Mouse (Mus musculus) heart, postnatal 36 days (tissue): ENCODE measurements around the gene Bloc1s4. TPM values are rescaled to one million over a fixed set of nuclear protein-coding genes. Genes with fewer than 3 reads are reported as not detected.

Source experiments
- DNase-seq, 2 experiments: peaks; one replicate each; pipeline ENCODE4 v3.0.0; 2021 to 2022
- intact Hi-C: fragments of 180-260 bp; cut with DNase I; formaldehyde crosslinking; loops from one replicate; pipeline ENCODE4 v1.15.1; 2025
- total RNA-seq, 2 experiments: library from RNA; stranded (reverse); gene quantifications; 2 replicates each; pipeline ENCODE4 v1.2.3; 2021

Bloc1s4 gene
- total RNA-seq, 2 experiments from 2014 or later: 10.3 to 14.2 TPM

DNA sequence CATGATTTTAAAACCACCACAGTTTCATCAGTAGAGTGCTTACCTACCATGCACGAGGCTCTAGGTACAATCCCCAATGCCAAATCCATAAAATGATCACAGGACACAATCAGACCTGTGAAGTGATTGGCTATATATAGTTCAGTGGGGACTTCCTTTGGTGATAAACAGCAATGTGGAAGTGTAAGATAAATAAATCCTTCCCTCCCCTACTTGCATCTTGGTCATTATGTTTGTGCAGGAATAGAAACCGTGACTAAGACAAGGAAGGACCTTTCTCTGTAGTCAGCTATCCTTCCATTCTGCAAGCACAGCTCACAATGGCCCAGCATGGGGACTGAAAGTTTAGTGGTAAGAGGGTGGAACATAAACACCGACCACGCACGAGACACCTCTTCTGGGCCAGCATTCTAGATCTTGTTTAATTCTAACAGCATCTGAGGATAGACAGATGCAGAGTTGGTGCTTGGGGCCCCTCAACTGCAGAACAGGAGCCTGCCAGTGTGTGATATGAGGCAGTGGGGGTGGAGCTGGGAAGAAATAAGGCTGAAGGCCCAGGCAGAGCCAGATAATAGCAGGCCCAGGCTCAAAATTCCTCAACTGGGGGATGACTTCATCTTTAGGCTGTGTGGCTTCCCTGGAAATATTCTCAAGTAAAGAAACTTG is 27.6 kb downstream of the Bloc1s4 start:
- intact Hi-C loops: no loop called here
- DNase-seq: no peak

DNA sequence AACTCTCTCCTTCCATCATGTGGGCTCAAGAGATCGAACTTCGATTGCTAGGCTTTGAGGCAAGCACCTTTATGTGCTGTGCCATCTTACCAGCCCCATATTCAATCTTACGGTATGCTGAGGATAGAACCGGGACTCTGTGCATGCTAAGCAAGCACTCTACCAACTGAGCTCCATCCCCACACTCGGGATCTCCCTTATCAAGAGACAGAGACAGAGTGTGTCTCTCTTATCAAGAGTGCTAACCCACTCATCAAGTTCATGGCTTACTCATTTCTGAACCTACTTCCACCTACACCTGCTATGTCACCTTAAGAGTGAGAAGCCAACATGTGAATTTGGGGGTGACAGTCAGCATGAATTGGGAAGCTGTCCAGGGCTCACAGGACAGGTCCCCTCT is 28.2 kb downstream of the Bloc1s4 start:
- no peak for DNase-seq
- intact Hi-C loops: no loop called here

GRCm38 (mm10) chr5:36719601-36720000 is 28.8 kb downstream of the Bloc1s4 start:
- no peak for DNase-seq
- intact Hi-C loops: no loop called here

DNA sequence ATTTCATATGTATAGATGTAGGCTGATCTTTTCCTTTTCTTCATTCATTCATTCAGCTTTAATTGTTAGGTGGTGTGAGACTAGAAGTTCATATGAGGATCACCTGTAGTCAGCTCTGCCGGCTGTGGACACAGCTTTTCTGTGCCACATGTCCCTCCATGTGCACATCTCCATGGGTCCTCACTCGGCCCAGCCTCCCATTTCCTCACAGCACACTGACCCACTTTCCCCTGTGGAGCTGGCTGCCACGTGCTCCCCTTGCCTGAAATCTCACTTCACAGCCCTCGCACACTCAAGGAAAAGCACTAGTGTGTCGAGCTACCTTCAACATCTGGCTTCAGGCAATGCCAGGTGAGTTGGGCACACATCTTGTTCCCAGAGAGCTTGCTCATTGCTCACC is 29.3 kb downstream of the Bloc1s4 start:
- no peak for DNase-seq
- intact Hi-C loops: no loop called here

DNA sequence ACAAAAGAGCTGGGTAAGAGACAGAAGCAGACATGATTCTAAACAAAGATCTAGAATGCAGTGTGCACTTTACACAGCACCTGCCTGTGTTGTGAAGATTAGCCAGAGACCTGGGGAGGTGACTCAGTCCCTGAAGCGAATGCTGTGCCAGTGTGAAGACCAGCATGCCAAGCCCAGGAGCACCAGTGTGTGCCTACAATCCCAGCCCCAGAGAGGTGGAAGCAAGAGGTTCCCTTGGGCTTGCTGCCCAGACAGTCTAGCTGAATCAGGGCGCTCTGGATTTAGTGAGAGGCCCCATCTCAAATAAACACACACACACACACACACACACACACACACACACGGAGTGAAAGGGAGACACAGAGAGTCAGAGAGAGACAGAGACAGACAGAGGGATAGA is 30.6 kb downstream of the Bloc1s4 start:
- intact Hi-C loops: no loop called here
- no peak for DNase-seq

- intact Hi-C loops: no loop called here
- DNase-seq: no peak
These were observed 31.6 kb downstream of the Bloc1s4 start for GRCm38 (mm10) chr5:36716816-36717215.

GRCm38 (mm10) chr5:36714832-36715231 is 33.6 kb downstream of the Bloc1s4 start:
- no peak for DNase-seq
- intact Hi-C loops: loop anchor here (2.0 kb wide), 1 partner anchor 22 kb away; no protein-coding TSS in a partner anchor

- no peak for DNase-seq
- intact Hi-C loops: loop anchor here (2.0 kb wide), 1 partner anchor 23 kb away; no protein-coding TSS in a partner anchor
These were observed 34.8 kb downstream of the Bloc1s4 start for GRCm38 (mm10) chr5:36713693-36714092.

DNA sequence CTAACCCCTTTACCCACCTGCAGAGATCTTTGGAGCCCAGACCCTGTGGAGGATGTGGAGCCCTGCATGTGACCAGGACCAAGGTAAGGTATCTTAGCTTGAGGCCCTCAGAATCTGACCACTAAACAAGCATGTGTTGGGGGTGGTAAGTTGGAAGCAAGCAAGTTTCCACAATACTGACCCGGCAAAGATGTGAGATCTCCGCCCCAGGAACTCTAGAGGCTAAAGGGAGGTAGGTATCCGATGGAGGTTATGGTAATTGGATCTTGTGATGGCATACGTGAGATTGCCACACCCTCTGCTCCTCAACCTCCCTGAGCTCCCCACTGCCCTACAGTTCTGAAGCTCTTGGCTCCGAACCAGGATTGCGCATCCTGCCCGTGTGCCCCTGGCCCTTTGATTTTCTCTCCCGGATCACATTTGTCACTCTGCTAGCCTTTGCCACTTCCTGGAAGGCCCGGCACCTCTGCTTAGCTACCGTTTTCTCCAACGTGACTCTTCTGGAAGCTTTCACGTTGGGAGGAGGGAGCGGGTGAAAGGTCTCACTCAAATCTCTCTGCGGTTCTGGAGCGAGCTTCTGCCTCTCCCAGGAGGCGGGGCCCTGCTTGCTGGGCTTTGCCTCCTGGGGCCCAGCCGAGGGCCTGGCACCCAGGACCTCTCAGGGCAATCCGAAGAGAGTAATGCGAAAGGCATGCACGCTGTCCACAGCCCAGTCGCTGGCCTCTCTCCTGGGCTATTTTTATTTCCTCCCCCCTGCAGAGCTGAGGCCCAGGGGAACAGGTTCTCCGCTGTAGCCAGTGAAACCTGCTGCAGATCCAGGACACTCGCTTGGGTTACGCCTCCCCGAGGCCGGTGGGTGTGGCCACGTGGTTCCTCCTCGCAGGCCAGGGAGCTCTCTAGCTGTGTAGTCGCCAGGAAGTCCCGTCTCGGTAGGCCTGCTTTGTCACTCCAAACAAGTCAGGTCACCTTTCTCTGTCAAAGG is 35.6 kb downstream of the Bloc1s4 start:
- peak; percentile 83 to 88 for DNase-seq
- intact Hi-C loops: loop anchor here (1.0 kb wide), 1 partner anchor 17 kb away; the partner anchor contains the start of gene D5Ertd579e

- intact Hi-C loops: loop anchor here (1.0 kb wide), 1 partner anchor 16 kb away; the partner anchor contains the start of gene D5Ertd579e
- DNase-seq: no peak
These were observed 36.6 kb downstream of the Bloc1s4 start for GRCm38 (mm10) chr5:36711863-36712262.

- intact Hi-C loops: no loop called here
- DNase-seq: no peak
These were observed 42.7 kb downstream of the Bloc1s4 start for GRCm38 (mm10) chr5:36705792-36706191.

- DNase-seq: no peak
- intact Hi-C loops: no loop called here
These were observed 43.1 kb downstream of the Bloc1s4 start for GRCm38 (mm10) chr5:36705390-36705789.

DNA sequence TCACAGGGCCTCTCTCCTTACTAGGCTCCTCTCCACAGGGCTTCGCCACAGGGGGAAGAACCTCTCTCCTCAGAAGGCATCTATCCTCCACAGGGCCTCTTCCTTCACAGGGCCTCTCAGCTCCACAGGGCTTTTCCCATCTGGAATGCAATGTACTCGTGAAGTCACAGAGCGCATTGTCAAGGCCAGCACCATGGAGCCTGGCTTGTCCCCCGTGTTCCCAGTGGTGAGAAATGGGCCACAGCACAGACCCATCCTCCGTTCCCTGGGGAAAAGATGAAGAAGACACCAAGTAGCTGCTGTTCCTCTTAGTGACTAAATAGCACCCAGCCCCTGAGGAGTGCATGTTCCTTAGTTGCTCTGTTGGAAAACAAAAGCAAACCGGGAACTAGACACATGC is 43.8 kb downstream of the Bloc1s4 start:
- intact Hi-C loops: no loop called here
- DNase-seq: no peak

DNA sequence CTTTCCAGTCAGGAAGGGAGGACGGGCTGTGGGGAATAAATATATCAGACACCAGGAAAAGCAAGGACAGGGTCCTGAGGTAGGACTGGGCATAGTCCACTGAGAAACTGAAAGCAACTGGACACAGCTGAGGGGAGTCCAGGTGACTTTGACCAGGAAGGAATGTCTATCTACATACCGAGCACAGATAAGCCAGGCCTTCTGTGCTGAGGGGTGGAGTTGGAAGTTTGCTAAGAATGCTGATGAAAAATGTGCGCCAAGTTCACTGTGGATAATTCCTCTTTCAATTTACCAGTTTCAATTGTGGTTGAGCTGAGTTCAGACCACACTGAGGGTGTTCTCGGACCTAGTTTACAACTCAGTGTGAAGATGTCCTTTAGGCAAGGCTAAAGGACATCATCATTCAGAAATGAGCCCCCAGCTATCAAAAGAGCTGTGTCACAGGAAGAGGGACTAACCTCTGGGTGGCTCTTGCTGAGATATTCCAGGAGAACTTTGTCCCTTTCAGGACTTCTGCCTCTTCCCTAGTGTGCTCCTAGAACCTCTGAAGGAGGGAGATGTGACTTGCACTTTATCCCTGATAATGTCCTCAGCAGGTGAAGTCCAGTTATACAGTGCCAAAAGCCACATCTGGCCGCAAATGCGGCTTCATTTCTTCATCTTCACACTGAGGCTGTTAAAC is 47.4 kb downstream of the Bloc1s4 start:
- intact Hi-C loops: no loop called here
- DNase-seq: no peak

DNA sequence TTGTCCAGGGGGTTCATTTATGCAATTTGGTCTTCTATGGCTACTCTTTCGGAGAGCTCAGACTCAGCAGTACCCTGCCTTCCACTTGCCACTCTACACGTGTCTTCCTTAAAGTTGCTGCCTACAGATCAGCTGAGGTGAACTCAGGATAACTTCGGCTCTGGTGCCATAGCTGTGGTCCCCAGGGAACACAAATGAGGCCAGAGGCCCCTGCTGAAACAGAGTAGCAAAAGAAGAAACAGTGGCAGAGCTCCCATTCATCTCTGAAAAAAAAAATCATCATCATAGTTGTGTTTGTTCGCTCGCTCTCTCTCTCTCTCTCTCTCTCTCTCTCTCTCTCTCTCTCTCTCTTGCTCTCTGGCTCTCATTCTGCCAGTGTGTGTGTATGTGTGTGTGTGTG is 49.8 kb downstream of the Bloc1s4 start:
- intact Hi-C loops: no loop called here
- no peak for DNase-seq

- no peak for DNase-seq
- intact Hi-C loops: no loop called here
These were observed 50.3 kb downstream of the Bloc1s4 start for GRCm38 (mm10) chr5:36698067-36698670.
